Mouse (Mus musculus) bone marrow, adult 2 months (tissue): ENCODE results near the gene Nav2. TPM values are rescaled to one million over a fixed set of nuclear protein-coding genes. Genes with fewer than 3 reads are reported as not detected.

Experiments
- H3K27ac ChIP-seq: fragments of 200-500 bp; 2 replicates; pipeline ENCODE4 v1.5.1; 2012; ENCODE audit warnings: low read depth, mild to moderate bottlenecking, control low read depth, inconsistent platforms, low read length; ENCODE audit not compliant: control insufficient read depth, poor library complexity, insufficient read depth
- H3K4me1 ChIP-seq: fragments of 200-500 bp; 2 replicates; pipeline ENCODE4 v1.6.1; 2011; ENCODE audit warnings: low read length; ENCODE audit not compliant: control insufficient read depth, insufficient read depth
- H3K4me3 ChIP-seq: fragments of 200-500 bp; replicated peaks from 2 replicates; pipeline ENCODE3; 2011; ENCODE audit warnings: mild to moderate bottlenecking, low read depth, low read length, control low read depth; ENCODE audit not compliant: control insufficient read depth
- CTCF ChIP-seq: fragments of 200-500 bp; IDR thresholded peaks from 2 replicates; pipeline ENCODE4 v1.5.1; 2011; ENCODE audit warnings: low read length, control low read depth; ENCODE audit not compliant: control insufficient read depth, insufficient read depth
- POLR2A ChIP-seq: fragments of 200-500 bp; IDR thresholded peaks from 2 replicates; pipeline ENCODE4 v1.6.1; 2011; ENCODE audit warnings: low read depth, mild to moderate bottlenecking, control low read depth, low read length, borderline replicate concordance; ENCODE audit not compliant: control insufficient read depth
- WGBS: fragments of 180-500 bp; shearing (Covaris S2); methylation state at CpG from one replicate; pipeline ENCODE4 v1.1.7; 2018; 5-methylcytosine and 5-hydroxymethylcytosine counted together
- polyA plus RNA-seq: library from polyadenylated mRNA; stranded (reverse); fragments of >200 nt; gene quantifications from 2 replicates; pipeline ENCODE4 v1.2.4, GENCODE M21; 2011; ENCODE audit warnings: low replicate concordance; ENCODE audit not compliant: missing spikeins, insufficient read depth, insufficient read length

The Nav2 gene
- polyA plus RNA-seq, 1 experiment = 8.5 TPM

- WGBS = 36% methylated on average over 3 of the region's 3 CpGs
- Histone ChIP-seq H3K4me3 (no peak overlapping the region), H3K27ac (no peak overlapping the region), H3K4me1 (peaks cover 2% of the 10 kb centered on the region)
- TF ChIP-seq POLR2A (no peak), CTCF (no peak)
These were observed 332.8 kb downstream of the Nav2 start for GRCm38 (mm10) chr7:49241229-49241751.

DNA sequence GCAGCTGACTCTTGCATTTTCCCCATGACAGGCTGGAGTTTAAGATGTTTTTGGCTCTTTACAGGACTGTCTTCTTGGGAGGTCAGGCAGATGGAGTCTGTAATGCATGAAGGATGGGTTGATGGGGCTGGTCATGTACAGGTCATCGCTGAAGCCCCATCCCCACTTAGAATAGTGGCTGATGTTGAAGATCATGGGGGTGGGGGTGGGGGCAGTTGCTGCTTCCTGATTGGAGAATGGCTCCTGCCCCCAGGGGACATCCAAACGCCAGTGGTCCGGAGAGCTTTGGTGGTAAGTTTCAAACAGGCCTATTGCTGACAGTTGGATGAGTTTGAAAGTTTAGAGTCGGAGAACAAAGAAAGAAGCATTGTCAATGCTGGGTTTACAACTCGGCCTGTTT lies 333.7 kb downstream of the Nav2 start:
- WGBS = 67% methylated on average over 5 of the region's 5 CpGs
- Histone ChIP-seq H3K4me1 (peaks cover 2% of the 10 kb centered on the region), H3K4me3 (no peak overlapping the region), H3K27ac (no peak overlapping the region)
- TF ChIP-seq POLR2A = no peak
- no peak for TF ChIP-seq CTCF

DNA sequence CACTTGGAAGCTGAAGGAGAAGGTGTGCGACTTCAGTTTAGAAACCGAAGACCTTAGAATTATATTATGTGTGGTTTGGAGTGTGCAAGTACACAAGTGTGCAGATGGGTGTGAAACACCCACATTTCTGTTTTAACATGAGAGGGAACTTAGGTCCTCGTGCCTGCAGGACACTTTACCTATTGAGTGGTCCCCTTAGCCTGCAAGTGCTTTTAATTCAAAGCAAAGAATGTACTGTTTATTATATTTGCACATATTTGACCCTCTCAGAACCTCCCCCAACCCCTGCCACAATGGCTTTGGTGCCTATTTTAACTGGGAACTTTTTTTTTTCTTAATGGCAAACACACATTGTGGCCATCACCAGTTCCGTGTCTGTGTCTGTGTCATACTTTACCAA lies 334.6 kb downstream of the Nav2 start:
- Histone ChIP-seq H3K27ac (no peak overlapping the region), H3K4me1 (peaks cover 2% of the 10 kb centered on the region), H3K4me3 (no peak overlapping the region)
- WGBS = 76% methylated on average over 4 of the region's 4 CpGs
- TF ChIP-seq POLR2A (no peak), CTCF (no peak)

- peak overlapping the region; percentile 38; the same call in 1 of the 2 replicates for H3K27ac ChIP-seq
- peaks cover 2% of the 10 kb centered on the region for H3K4me1 ChIP-seq
- under 1% methylated on average over 68 of the region's 68 CpGs for WGBS
- H3K4me3 ChIP-seq = peak overlapping the region; percentile 69
- TF ChIP-seq POLR2A = peak; percentile 34; the same call in 1 of the 2 replicates
- TF ChIP-seq CTCF = no peak
These were observed 337.2 kb downstream of the Nav2 start for GRCm38 (mm10) chr7:49245537-49246239.

DNA sequence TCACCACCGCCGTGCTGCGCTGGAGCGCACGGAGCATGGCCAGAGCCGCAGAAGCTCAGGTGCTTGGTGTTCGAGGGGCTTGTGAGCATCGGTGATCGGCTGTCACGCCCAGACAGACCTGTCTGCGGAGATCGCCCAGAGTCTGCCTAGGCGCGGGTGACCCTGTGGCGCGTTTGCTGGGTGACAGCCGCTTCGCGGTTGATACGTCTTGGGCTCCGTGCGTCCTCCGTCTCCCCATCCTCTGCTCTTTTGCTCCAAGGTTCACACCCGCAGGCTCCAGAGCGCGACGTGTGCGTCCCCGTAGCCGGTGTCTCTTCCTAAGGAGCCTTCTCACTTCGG lies 337.7 kb downstream of the Nav2 start:
- TF ChIP-seq CTCF (no peak), POLR2A (no peak; the same call in 1 of the 2 replicates)
- H3K27ac ChIP-seq = peak overlapping the region; percentile 22; the same call in 1 of the 2 replicates
- H3K4me3 ChIP-seq = peak overlapping the region; percentile 69
- WGBS = under 1% methylated on average over 31 of the region's 31 CpGs
- H3K4me1 ChIP-seq = no peaks in the 10 kb centered on the region; the same call in 1 of the 2 replicates

DNA sequence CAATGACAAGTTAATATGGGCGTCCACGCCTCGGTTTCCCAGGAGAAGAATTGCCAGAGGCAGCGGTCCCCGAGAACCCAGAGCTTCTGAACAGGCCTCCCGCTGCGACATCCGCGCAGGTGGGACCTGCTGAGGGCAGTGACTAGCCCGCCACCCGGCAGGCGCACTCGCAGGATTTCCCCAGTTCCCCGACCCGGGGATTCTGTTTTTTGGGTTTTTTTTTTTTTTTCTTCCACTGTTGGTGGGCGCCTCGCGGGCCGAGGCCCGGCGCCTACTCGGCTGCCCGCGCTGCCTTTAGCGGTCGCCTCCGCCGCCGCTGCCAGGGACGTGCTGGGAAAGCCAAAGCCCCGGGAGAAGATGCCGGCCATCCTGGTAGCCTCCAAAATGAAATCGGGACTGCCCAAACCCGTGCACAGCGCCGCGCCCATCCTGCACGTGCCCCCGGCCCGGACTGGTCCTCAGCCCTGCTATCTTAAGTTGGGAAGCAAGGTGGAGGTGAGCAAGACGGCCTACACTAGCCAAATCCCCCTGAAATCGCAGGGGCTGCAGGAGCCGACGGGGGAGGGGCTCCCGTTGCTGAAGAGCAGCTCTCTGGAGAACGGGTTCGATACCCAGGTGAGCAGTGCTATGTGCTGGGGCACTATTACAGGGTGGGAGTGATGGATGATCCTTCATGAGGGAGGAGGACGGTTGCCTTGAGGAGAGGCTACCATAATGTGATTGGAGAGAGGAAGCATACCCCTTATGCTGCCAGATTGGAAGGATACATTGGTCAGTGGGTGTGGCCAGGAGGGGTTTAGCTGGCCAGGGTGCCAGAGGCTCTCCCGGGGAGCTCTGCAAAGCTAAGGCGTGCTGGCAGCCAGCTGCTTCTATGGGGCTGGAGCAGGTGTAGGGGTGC lies 338.3 kb downstream of the Nav2 start:
- TF ChIP-seq POLR2A = no peak
- no peak for TF ChIP-seq CTCF
- Histone ChIP-seq H3K4me3 (peak overlapping the region; percentile 69), H3K27ac (no peak overlapping the region), H3K4me1 (no peaks in the 10 kb centered on the region; the same call in 1 of the 2 replicates)
- WGBS = 6% methylated on average over 50 of the region's 50 CpGs

- Histone ChIP-seq H3K4me1 (no peaks in the 10 kb centered on the region; the same call in 1 of the 2 replicates), H3K4me3 (no peak overlapping the region), H3K27ac (no peak overlapping the region)
- TF ChIP-seq POLR2A = no peak
- TF ChIP-seq CTCF = no peak
- WGBS = 43% methylated on average over 8 of the region's 8 CpGs
These were observed 339.3 kb downstream of the Nav2 start for GRCm38 (mm10) chr7:49247744-49248331.
